Mouse (Mus musculus) E14TG2a.4 (cell line): ENCODE results near the gene Galnt10.

Experiments used
- CTCF ChIP-seq: conservative IDR thresholded peaks from 2 replicates; pipeline ENCODE4 v1.5.1; 2014; ENCODE audit warnings: low read length
- NANOG ChIP-seq: IDR thresholded peaks from 2 replicates; pipeline ENCODE4 v1.6.1; 2014; ENCODE audit warnings: borderline replicate concordance, low read length, mixed read lengths
- POU5F1 ChIP-seq: IDR thresholded peaks from 2 replicates; pipeline ENCODE4 v1.6.1; 2014; ENCODE audit warnings: low read length, borderline replicate concordance

DNA sequence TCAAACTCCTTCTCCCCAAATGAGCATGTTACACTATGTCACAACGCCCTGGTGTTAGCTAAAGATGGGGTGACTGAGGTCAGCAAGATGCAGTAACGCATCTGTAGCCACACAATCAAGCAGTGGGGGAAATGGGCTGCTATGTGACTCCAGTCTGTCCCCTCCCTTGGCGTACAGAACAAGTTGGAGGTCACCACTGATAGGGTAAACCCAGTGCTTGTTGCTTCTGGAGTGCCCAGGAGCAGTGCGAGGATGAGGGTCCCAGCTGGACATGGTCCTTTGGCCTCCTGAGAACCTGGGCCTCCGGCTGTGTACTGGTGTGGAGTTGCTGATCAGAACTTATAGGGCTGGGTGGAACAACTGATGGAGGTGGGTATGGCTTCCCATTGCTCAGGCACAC lies 8.6 kb downstream of the Galnt10 start:
- no peak for TF ChIP-seq CTCF
- no peak for TF ChIP-seq POU5F1
- no peak for TF ChIP-seq NANOG
